Mouse (Mus musculus) myocyte (in vitro differentiated cells): Measurements from ENCODE around the gene Ddx28.

Experiments
- MAX ChIP-seq: IDR thresholded peaks from one replicate; pipeline ENCODE4 v1.6.1; 2011; ENCODE audit warnings: low read depth, mild to moderate bottlenecking, control low read depth
- POLR2A ChIP-seq: IDR thresholded peaks from one replicate; pipeline ENCODE4 v1.6.1; 2011; ENCODE audit warnings: low read depth, mild to moderate bottlenecking, control low read depth, moderate library complexity; ENCODE audit not compliant: insufficient read length
- TCF12 ChIP-seq: IDR thresholded peaks from one replicate; pipeline ENCODE4 v1.6.1; 2011; ENCODE audit warnings: mild to moderate bottlenecking, control low read depth; ENCODE audit not compliant: poor library complexity, insufficient read depth, severe bottlenecking
- USF1 ChIP-seq: IDR thresholded peaks from one replicate; pipeline ENCODE4 v1.6.1; 2011; ENCODE audit warnings: low read depth, mild to moderate bottlenecking, control low read depth, moderate library complexity

- no peak for TF ChIP-seq MAX
- TF ChIP-seq POLR2A: no peak
- no peak for TF ChIP-seq USF1
- no peak for TF ChIP-seq TCF12
Measured at GRCm38 (mm10) chr8:105961101-105961500, 50.6 kb downstream of the Ddx28 start.
